Mouse (Mus musculus): ENCODE results near the gene Fam160b1.

Gene Fam160b1

DNA sequence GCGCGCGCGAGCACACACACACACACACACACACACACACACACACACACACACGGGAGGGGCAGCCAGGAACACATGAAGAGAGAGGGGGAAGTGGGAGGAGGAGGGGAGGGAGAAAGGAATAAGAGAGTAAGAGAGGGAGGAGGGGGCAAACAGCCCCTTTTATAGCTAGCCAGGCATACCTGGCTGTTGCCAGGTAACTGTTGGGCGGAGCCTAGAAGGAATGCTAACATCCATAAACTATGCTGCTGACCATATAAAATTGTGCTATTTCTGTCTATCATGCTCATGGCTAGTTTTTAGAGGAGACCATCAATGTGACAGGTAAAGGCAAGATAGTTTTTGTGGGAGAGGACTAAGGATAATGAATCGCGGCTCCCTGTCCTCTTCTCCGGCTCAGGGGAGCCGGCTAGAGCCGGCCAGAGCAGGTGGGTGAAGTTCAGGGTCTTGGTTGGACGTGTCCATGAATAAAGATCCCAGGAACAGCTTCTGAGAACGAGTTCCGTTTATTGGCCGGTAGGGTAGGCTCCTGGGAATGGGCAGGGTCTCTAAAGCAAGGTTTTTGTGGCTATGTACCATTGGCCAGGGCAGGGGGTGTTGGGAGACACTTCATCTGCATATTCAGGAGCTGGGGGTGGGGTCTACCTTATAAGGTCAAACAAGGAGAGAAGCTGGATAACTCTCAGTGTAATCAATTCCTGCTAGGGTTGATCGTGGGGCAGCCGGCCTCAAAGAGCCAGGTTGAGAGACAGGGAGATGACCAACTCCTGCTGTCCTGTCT, 57.5 kb downstream of the Fam160b1 start:
- DNase-seq (ENCODE audit: extremely low spot score, low read depth, low spot score): no peak

DNA sequence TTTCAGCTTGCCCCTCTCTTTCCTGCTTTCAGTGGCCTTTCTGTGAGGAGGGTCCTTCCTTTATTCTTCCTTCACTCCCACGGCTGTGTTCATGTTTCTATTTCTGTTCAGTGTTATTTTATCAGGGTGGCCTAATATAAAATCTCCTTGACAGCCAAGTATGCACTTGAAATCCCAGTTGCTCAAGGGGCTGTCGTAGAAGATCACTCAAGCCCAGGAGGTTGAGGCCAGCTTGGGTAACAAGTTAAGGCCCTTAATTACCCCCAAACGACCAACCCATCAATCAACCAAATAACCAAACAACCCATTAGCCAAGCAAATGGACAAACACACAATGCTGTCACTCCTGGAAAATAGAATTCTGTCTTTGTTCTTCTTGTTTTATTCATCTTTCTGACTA, 62.9 kb downstream of the Fam160b1 start:
- DNase-seq (ENCODE audit: extremely low spot score, low read depth, low spot score): no peak

DNA sequence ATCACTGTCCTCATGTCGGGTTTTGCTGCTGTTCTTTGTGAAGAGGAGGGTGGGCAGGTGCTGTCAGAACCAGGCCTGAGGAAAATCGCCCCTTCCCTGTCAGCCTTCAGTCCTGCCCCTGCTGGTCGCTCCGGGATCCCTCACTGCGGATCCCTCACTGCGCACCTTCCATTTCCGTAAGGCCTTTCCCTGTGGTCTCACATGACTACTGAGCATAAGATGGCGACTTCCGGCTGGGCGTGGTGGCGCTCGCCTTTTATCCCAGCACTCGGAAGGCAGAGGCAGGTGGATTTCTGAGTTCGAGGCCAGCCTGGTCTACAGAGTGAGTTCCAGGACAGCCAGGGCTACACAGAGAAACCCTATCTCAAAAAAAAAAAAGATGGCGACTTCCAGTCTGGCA, 64.8 kb downstream of the Fam160b1 start:
- DNase-seq (ENCODE audit: extremely low spot score, low read depth, low spot score): no peak

DNA sequence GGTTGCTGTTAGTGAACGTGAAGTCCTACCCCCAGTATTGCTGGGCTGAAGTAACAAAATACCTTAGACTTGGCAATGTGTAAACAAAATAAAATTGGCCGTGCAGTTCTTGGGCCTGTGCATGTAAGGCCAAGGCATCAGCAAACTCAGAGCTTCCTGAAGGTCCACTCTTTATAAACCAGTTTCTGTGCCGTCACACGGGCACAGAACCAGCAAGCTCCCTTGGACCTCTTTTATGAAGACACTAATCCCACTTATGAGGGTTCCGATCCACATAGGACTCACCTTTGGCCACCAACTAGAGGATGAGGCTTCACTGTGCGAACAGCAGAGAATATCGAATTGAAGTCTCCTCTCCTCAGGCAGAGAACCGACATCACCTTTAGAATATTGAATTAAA, 66.4 kb downstream of the Fam160b1 start:
- DNase-seq (ENCODE audit: extremely low spot score, low read depth, low spot score): no peak

DNA sequence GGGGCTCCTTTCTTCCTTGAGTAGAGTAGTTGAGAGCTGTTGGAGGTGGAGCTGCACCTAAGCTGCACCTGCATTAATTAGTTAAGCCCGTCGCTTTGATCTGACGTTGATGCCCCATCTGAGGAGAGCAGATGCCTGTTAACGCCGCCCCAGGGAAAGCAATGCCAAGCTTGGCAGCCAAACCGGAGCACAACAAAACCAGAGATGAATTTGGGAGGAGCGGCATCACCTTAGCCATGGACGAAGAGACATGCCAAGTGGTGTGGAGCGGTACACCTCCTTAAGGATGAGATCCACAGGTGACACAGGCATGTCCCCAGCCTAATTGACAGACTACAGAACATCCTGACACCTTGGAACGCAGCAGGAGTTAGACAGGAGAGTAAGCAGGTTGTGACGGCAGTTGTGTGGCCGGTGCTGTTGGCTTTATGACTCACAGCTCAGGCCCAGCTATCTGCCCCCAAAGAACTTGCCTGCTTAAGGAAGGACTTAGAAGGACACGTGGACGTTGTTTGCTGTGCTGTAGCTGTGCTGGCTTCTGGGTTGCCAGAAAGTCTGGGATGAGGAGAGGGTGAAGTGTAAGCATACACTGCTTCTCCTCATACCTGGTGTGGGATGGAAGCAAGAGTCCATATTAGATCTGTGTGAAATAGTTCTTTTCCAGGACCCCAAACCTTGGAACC, 67.4 kb downstream of the Fam160b1 start:
- DNase-seq (ENCODE audit: extremely low spot score, low read depth, low spot score): no peak

DNA sequence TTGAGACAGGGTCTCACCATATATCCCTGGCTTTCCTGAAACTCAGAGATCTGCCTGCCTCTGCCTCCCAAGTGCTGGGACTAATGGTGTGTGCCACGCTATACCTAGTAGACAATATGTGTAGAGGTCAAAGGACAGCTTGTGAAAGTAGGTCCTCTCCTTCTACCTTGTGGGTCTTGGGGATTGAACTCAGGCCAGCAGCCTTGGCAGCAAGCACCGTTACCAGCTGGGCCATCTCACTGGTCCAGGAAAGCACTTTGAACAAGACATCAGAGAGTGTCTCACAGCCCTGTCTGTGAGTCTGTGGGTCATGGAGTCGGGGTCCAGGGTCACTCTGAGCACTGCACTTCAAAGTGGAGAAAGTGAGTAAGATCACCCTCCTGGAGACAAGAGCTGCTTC, 68.2 kb downstream of the Fam160b1 start:
- no peak for DNase-seq (ENCODE audit: extremely low spot score, low read depth, low spot score)

DNA sequence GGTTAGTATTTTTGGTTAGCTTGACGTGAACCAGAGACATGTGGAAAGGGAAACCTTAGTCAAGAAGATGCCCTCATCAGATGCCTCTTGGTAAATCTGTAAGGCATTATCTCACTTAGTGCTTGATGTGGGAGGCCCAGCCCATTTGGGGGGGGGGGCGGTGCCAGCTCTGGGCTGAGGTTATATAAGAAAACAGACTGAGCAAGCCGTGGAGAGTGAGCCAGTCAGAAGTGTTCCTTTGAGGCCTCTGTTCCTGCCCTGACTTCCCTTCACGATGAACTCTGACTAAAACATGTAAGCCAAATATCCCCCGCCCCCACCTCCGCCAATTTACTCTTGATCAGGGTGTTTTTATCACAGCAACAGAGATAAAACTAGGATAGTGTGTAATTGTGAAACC, 69.4 kb downstream of the Fam160b1 start:
- no peak for DNase-seq (ENCODE audit: extremely low spot score, low read depth, low spot score)

DNA sequence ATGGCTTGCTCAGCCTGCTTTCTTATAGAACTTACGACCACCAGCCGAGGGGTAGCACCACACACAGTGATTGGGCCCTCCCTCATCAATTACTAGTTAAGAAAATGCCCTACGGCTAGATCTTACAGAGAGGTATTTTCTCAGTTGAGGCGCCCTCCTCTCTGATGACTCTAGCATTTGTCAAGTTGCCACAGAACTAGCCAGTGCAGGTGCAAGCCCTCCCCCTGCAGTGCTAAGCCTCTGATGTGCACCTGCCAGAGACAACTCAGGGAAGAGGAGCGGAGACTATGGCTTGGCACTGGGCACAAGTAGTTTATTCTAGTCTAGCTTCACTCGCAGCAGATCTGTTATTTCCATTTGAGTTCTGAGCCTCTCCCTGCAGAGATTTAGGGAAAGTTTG, 71.0 kb downstream of the Fam160b1 start:
- no peak for DNase-seq (ENCODE audit: extremely low spot score, low read depth, low spot score)

DNA sequence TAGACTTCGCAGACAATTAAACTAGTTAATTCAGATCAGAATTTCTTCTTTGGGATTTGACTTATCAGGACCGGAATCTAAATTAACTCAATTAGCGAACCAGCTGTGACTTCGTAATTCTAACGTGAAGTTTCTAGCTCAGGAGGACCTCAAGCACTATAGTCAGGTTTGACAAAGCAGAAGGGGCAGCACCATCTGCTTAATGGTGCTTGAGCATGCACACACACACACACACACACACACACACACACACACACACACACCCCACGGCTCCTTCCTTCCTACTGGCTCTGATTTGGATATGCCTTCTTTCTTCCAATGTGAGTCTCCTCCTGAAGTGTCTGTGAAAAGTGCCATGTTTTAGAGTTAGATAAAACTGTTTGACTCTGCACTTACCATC, 73.5 kb downstream of the Fam160b1 start:
- DNase-seq (ENCODE audit: extremely low spot score, low read depth, low spot score): no peak

DNA sequence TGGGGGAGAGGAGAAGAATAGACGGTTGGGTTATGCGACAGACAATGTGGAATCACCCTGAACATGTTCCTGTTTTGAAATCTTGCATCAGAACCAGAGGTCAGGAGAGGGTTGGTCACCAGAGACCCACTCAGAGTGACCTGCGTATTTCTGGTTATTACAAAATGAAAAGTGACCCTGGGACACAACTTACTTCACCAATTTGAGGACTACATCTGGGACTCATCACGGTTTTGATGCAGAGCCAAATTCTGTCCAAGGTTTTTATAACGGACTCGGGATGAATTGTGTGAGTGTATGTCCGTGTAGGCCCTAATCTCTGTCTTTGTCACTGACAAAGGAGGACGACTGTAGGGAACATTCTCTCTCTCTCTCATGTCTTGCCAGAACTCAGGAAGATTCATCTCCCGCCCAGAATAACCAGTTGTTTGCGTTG, 76.1 kb downstream of the Fam160b1 start:
- no peak for DNase-seq (ENCODE audit: extremely low spot score, low read depth, low spot score)

DNA sequence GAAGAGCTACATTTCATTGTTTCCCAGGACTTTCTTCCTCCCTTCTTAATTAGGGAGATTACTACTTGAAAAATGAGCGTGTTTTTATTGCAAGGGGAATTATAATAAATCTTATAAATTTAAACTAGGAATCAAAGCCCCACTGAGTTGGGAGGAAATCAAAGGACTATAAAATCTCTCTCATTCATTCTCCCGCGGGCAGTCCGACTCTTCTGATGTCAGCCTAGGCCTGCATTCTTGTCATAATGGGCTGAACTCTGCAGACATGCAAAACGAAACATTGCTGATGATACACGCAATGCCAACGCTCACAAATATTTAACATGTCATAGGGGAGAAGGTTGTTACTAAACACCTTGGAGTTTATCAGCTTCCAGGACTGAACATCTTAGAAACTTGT, 76.6 kb downstream of the Fam160b1 start:
- no peak for DNase-seq (ENCODE audit: extremely low spot score, low read depth, low spot score)
